Mouse (Mus musculus) urinary bladder, postnatal 4 days (tissue): ENCODE results near the gene Tex261.
"Not testable (repeated sequence)": the region's sequence is repeated elsewhere in the genome, so short reads cannot be mapped to it uniquely, and the experiment has no call there.

Experiments
- DNase-seq, 2 experiments: peaks; one replicate each; pipeline ENCODE4 v3.0.0; 2021 to 2022; ENCODE audit warnings: low spot score in 2 of 2

Tex261 gene

GRCm38 (mm10) chr6:83775638-83776293 lies at the start of gene Tex261:
Gene Tex261, minus strand, starts transcription at chr6:83775813.
- DNase-seq: peak; percentile 89 to 90

GRCm38 (mm10) chr6:83821856-83822255 lies 46.2 kb upstream of the Tex261 start:
- DNase-seq: no peak

- DNase-seq: no peak
Observed at GRCm38 (mm10) chr6:83820727-83821515, 45.3 kb upstream of the Tex261 start.

- no peak for DNase-seq
Observed at GRCm38 (mm10) chr6:83818996-83819395, 43.4 kb upstream of the Tex261 start.

GRCm38 (mm10) chr6:83815801-83816200 lies 40.2 kb upstream of the Tex261 start:
- DNase-seq: no peak

GRCm38 (mm10) chr6:83802846-83803245 lies 27.2 kb upstream of the Tex261 start:
- DNase-seq: no peak

- no peak for DNase-seq
Observed at GRCm38 (mm10) chr6:83802033-83802432, 26.4 kb upstream of the Tex261 start.

GRCm38 (mm10) chr6:83796686-83797085 lies 21.1 kb upstream of the Tex261 start:
- no peak for DNase-seq

- no peak for DNase-seq
Observed at GRCm38 (mm10) chr6:83795492-83795900, 19.9 kb upstream of the Tex261 start.

- DNase-seq: peak; percentile 92 to 93
Observed at GRCm38 (mm10) chr6:83794760-83795296, 19.2 kb upstream of the Tex261 start, which contains the start of gene Nagk. Gene Nagk, plus strand, starts transcription at chr6:83794982.

GRCm38 (mm10) chr6:83791251-83791890 lies 15.8 kb upstream of the Tex261 start:
- peak in 1 of 2 experiments; percentile 9 for DNase-seq

- DNase-seq: not testable (repeated sequence)
Observed at GRCm38 (mm10) chr6:83790533-83790932, 14.9 kb upstream of the Tex261 start.

- DNase-seq: no peak
Observed at GRCm38 (mm10) chr6:83788554-83788953, 12.9 kb upstream of the Tex261 start.

- no peak for DNase-seq
Observed at GRCm38 (mm10) chr6:83786426-83786825, 10.8 kb upstream of the Tex261 start.

- DNase-seq: no peak
Observed at GRCm38 (mm10) chr6:83779026-83779425, 3.4 kb upstream of the Tex261 start.

- no peak for DNase-seq
Observed at GRCm38 (mm10) chr6:83778306-83778705, 2.7 kb upstream of the Tex261 start.

- DNase-seq: no peak
Observed at GRCm38 (mm10) chr6:83774781-83775563, 641 bp downstream of the Tex261 start.

- DNase-seq: no peak
Observed at GRCm38 (mm10) chr6:83774126-83774525, 1.5 kb downstream of the Tex261 start.

- no peak for DNase-seq
Observed at GRCm38 (mm10) chr6:83768485-83768884, 7.1 kb downstream of the Tex261 start.

- no peak for DNase-seq
Observed at GRCm38 (mm10) chr6:83766982-83767381, 8.6 kb downstream of the Tex261 start.

GRCm38 (mm10) chr6:83762880-83763431 lies 12.7 kb downstream of the Tex261 start:
- peak in 1 of 2 experiments; percentile 32 for DNase-seq
